Mouse (Mus musculus): ENCODE data around the gene Tnfrsf13b. TPM values are rescaled to one million over a fixed set of nuclear protein-coding genes. Genes with fewer than 3 reads are reported as not detected.

The Tnfrsf13b gene
- polyA plus RNA-seq, 1 experiment from 2014 or later = 1.8 TPM

GRCm38 (mm10) chr11:61158141-61158540, 31.6 kb downstream of the Tnfrsf13b start:
- Histone ChIP-seq H3K4me2 (replicated peaks; ENCODE audit: low read depth, low read length) (no peak overlapping the region), H3K9ac (replicated peaks; ENCODE audit: low read depth, low read length) (no peak overlapping the region), H3K4me3 (ENCODE audit: low read depth, low read length) (no peak overlapping the region), H3K27ac (ENCODE audit: low read length) (no peak overlapping the region), H3K9me3 (ENCODE audit: control insufficient read depth, low read depth, low read length) (no peaks in the 10 kb centered on the region), H3K36me3 (ENCODE audit: control insufficient read depth, insufficient read depth, low read length) (peaks cover 99% of the 10 kb centered on the region), H3K4me1 (ENCODE audit: control insufficient read depth, insufficient read depth, low read length) (no peaks in the 10 kb centered on the region), H3K27me3 (ENCODE audit: control insufficient read depth, insufficient read depth, low read length) (no peaks in the 10 kb centered on the region)
- WGBS = 80% methylated on average over 3 of the region's 3 CpGs
- ATAC-seq (ENCODE audit: insufficient number of reproducible peaks, insufficient read depth, low FRiP score, low read depth) = no peak

- H3K9me3 ChIP-seq (ENCODE audit: control insufficient read depth, low read depth, low read length) = no peaks in the 10 kb centered on the region
- no peak overlapping the region for H3K4me3 ChIP-seq (ENCODE audit: low read depth, low read length)
- 79% methylated on average over 11 of the region's 11 CpGs for WGBS
- H3K36me3 ChIP-seq (ENCODE audit: control insufficient read depth, insufficient read depth, low read length) = peaks cover 99% of the 10 kb centered on the region
- no peak overlapping the region for H3K4me2 ChIP-seq (replicated peaks; ENCODE audit: low read depth, low read length)
- no peaks in the 10 kb centered on the region for H3K27me3 ChIP-seq (ENCODE audit: control insufficient read depth, insufficient read depth, low read length)
- no peaks in the 10 kb centered on the region for H3K4me1 ChIP-seq (ENCODE audit: control insufficient read depth, insufficient read depth, low read length)
- no peak for ATAC-seq (ENCODE audit: insufficient number of reproducible peaks, insufficient read depth, low FRiP score, low read depth)
- H3K9ac ChIP-seq (replicated peaks; ENCODE audit: low read depth, low read length) = no peak overlapping the region
- H3K27ac ChIP-seq (ENCODE audit: low read length) = no peak overlapping the region
Measured at GRCm38 (mm10) chr11:61159796-61160732, 33.5 kb downstream of the Tnfrsf13b start.

GRCm38 (mm10) chr11:61161121-61161520, 34.6 kb downstream of the Tnfrsf13b start:
- WGBS = 92% methylated on average over 13 of the region's 13 CpGs

GRCm38 (mm10) chr11:61162776-61163175, 36.2 kb downstream of the Tnfrsf13b start:
- peaks cover 96% of the 10 kb centered on the region for H3K36me3 ChIP-seq (ENCODE audit: control insufficient read depth, insufficient read depth, low read length)
- no peak overlapping the region for H3K9ac ChIP-seq (replicated peaks; ENCODE audit: low read depth, low read length)
- H3K27ac ChIP-seq (ENCODE audit: low read length) = no peak overlapping the region
- no peak overlapping the region for H3K4me2 ChIP-seq (replicated peaks; ENCODE audit: low read depth, low read length)
- no peak for ATAC-seq (ENCODE audit: insufficient number of reproducible peaks, insufficient read depth, low FRiP score, low read depth)
- H3K9me3 ChIP-seq (ENCODE audit: control insufficient read depth, low read depth, low read length) = no peaks in the 10 kb centered on the region
- H3K27me3 ChIP-seq (ENCODE audit: control insufficient read depth, insufficient read depth, low read length) = no peaks in the 10 kb centered on the region
- 93% methylated on average over 14 of the region's 14 CpGs for WGBS
- H3K4me3 ChIP-seq (ENCODE audit: low read depth, low read length) = no peak overlapping the region
- no peaks in the 10 kb centered on the region for H3K4me1 ChIP-seq (ENCODE audit: control insufficient read depth, insufficient read depth, low read length)

More at GRCm38 (mm10) chr11:61161121-61161520, 34.6 kb downstream of the Tnfrsf13b start:
- no peak overlapping the region for H3K27ac ChIP-seq (ENCODE audit: low read length)
- no peak overlapping the region for H3K9ac ChIP-seq (replicated peaks; ENCODE audit: low read depth, low read length)
- peaks cover 97% of the 10 kb centered on the region for H3K36me3 ChIP-seq (ENCODE audit: control insufficient read depth, insufficient read depth, low read length)
- no peak overlapping the region for H3K4me3 ChIP-seq (ENCODE audit: low read depth, low read length)
- ATAC-seq (ENCODE audit: insufficient number of reproducible peaks, insufficient read depth, low FRiP score, low read depth) = no peak
- no peaks in the 10 kb centered on the region for H3K9me3 ChIP-seq (ENCODE audit: control insufficient read depth, low read depth, low read length)
- H3K27me3 ChIP-seq (ENCODE audit: control insufficient read depth, insufficient read depth, low read length) = no peaks in the 10 kb centered on the region
- H3K4me2 ChIP-seq (replicated peaks; ENCODE audit: low read depth, low read length) = no peak overlapping the region
- H3K4me1 ChIP-seq (ENCODE audit: control insufficient read depth, insufficient read depth, low read length) = no peaks in the 10 kb centered on the region

GRCm38 (mm10) chr11:61163341-61163740, 36.8 kb downstream of the Tnfrsf13b start:
- Histone ChIP-seq H3K27me3 (ENCODE audit: control insufficient read depth, insufficient read depth, low read length) (no peaks in the 10 kb centered on the region), H3K9me3 (ENCODE audit: control insufficient read depth, low read depth, low read length) (no peaks in the 10 kb centered on the region), H3K4me3 (ENCODE audit: low read depth, low read length) (no peak overlapping the region), H3K4me2 (replicated peaks; ENCODE audit: low read depth, low read length) (no peak overlapping the region), H3K9ac (replicated peaks; ENCODE audit: low read depth, low read length) (no peak overlapping the region), H3K27ac (ENCODE audit: low read length) (no peak overlapping the region), H3K4me1 (ENCODE audit: control insufficient read depth, insufficient read depth, low read length) (no peaks in the 10 kb centered on the region), H3K36me3 (ENCODE audit: control insufficient read depth, insufficient read depth, low read length) (peaks cover 92% of the 10 kb centered on the region)
- ATAC-seq (ENCODE audit: insufficient number of reproducible peaks, insufficient read depth, low FRiP score, low read depth) = no peak
- WGBS = 91% methylated on average over 3 of the region's 3 CpGs

GRCm38 (mm10) chr11:61164366-61164765, 37.8 kb downstream of the Tnfrsf13b start:
- H3K4me3 ChIP-seq (ENCODE audit: low read depth, low read length) = no peak overlapping the region
- no peak for ATAC-seq (ENCODE audit: insufficient number of reproducible peaks, insufficient read depth, low FRiP score, low read depth)
- H3K9me3 ChIP-seq (ENCODE audit: control insufficient read depth, low read depth, low read length) = no peaks in the 10 kb centered on the region
- H3K27me3 ChIP-seq (ENCODE audit: control insufficient read depth, insufficient read depth, low read length) = no peaks in the 10 kb centered on the region
- 89% methylated on average over 6 of the region's 6 CpGs for WGBS
- no peak overlapping the region for H3K27ac ChIP-seq (ENCODE audit: low read length)
- peaks cover 81% of the 10 kb centered on the region for H3K36me3 ChIP-seq (ENCODE audit: control insufficient read depth, insufficient read depth, low read length)
- no peak overlapping the region for H3K4me2 ChIP-seq (replicated peaks; ENCODE audit: low read depth, low read length)
- H3K4me1 ChIP-seq (ENCODE audit: control insufficient read depth, insufficient read depth, low read length) = no peaks in the 10 kb centered on the region
- H3K9ac ChIP-seq (replicated peaks; ENCODE audit: low read depth, low read length) = no peak overlapping the region

GRCm38 (mm10) chr11:61164881-61165280, 38.3 kb downstream of the Tnfrsf13b start:
- Histone ChIP-seq H3K27me3 (ENCODE audit: control insufficient read depth, insufficient read depth, low read length) (no peaks in the 10 kb centered on the region), H3K36me3 (ENCODE audit: control insufficient read depth, insufficient read depth, low read length) (peaks cover 76% of the 10 kb centered on the region), H3K9me3 (ENCODE audit: control insufficient read depth, low read depth, low read length) (no peaks in the 10 kb centered on the region), H3K9ac (replicated peaks; ENCODE audit: low read depth, low read length) (no peak overlapping the region), H3K4me2 (replicated peaks; ENCODE audit: low read depth, low read length) (no peak overlapping the region), H3K4me3 (ENCODE audit: low read depth, low read length) (no peak overlapping the region), H3K4me1 (ENCODE audit: control insufficient read depth, insufficient read depth, low read length) (no peaks in the 10 kb centered on the region), H3K27ac (ENCODE audit: low read length) (no peak overlapping the region)
- 96% methylated on average over 10 of the region's 10 CpGs for WGBS
- no peak for ATAC-seq (ENCODE audit: insufficient number of reproducible peaks, insufficient read depth, low FRiP score, low read depth)

- no peak for ATAC-seq (ENCODE audit: insufficient number of reproducible peaks, insufficient read depth, low FRiP score, low read depth)
- Histone ChIP-seq H3K27me3 (ENCODE audit: control insufficient read depth, insufficient read depth, low read length) (no peaks in the 10 kb centered on the region), H3K27ac (ENCODE audit: low read length) (no peak overlapping the region), H3K4me2 (replicated peaks; ENCODE audit: low read depth, low read length) (no peak overlapping the region), H3K9me3 (ENCODE audit: control insufficient read depth, low read depth, low read length) (no peaks in the 10 kb centered on the region), H3K4me3 (ENCODE audit: low read depth, low read length) (no peak overlapping the region), H3K36me3 (ENCODE audit: control insufficient read depth, insufficient read depth, low read length) (peaks cover 35% of the 10 kb centered on the region), H3K4me1 (ENCODE audit: control insufficient read depth, insufficient read depth, low read length) (peaks cover 7% of the 10 kb centered on the region; the same call in 1 of the 2 replicates), H3K9ac (replicated peaks; ENCODE audit: low read depth, low read length) (no peak overlapping the region)
- 84% methylated on average over 5 of the region's 5 CpGs for WGBS
Measured at GRCm38 (mm10) chr11:61170184-61170583, 43.6 kb downstream of the Tnfrsf13b start.
